13 mouse cellular contexts compared by ENCODE assay signal in genomic region chr2:74119167-74119937, GRCm38 (mm10).
DNase-seq lines count a peak whose midpoint lies in the region; ATAC-seq lines count a peak whose summit lies in the region.
"Had no signal": no experiment of that assay in that cellular context is flagged by ENCODE, and none has a peak within 500 bp of the region (broad histone marks: within the 10 kb centered on the region; RNA-seq: fewer than 3 reads in every experiment).

No protein-coding gene starts in this region.

- peaks cover 30% of the 10 kb centered on the region for H3K4me1 ChIP-seq in limb, embryonic 13.5 days
- H3K4me1 ChIP-seq in limb, embryonic 10.5 days: peaks cover 23% of the 10 kb centered on the region
- peaks cover 48% of the 10 kb centered on the region for H3K4me1 ChIP-seq in hindbrain, embryonic 10.5 days (replicated peaks)
- H3K4me1 ChIP-seq in neural tube, embryonic 13.5 days (replicated peaks): peaks cover 29% of the 10 kb centered on the region

- H3K27ac ChIP-seq in limb, embryonic 13.5 days: no peak overlapping the region
- no peak overlapping the region for H3K27ac ChIP-seq in limb, embryonic 10.5 days
- H3K27ac ChIP-seq in hindbrain, embryonic 10.5 days: peak overlapping the region; percentile 85
- H3K27ac ChIP-seq in neural tube, embryonic 13.5 days (replicated peaks): peak overlapping the region; percentile 81
- H3K27ac ChIP-seq: embryonic facial prominence, embryonic 13.5 days had no signal

- H3K9me3 ChIP-seq in limb, embryonic 13.5 days: no peaks in the 10 kb centered on the region
- no peaks in the 10 kb centered on the region for H3K9me3 ChIP-seq in limb, embryonic 10.5 days (replicated peaks)
- no peaks in the 10 kb centered on the region for H3K9me3 ChIP-seq in hindbrain, embryonic 10.5 days
- H3K9me3 ChIP-seq in neural tube, embryonic 13.5 days: no peaks in the 10 kb centered on the region
- H3K9me3 ChIP-seq: embryonic facial prominence, embryonic 13.5 days had no signal

- H3K4me2 ChIP-seq in limb, embryonic 13.5 days (replicated peaks): peak overlapping the region; percentile 7; the same call in 1 of the 2 replicates
- H3K4me2 ChIP-seq in neural tube, embryonic 13.5 days: peak overlapping the region; percentile 30
- H3K4me2 ChIP-seq: embryonic facial prominence, embryonic 13.5 days had no signal

- H3K9ac ChIP-seq in limb, embryonic 13.5 days: no peak overlapping the region
- H3K9ac ChIP-seq in neural tube, embryonic 13.5 days: 0 out of 2 replicates have a peak overlapping the region, but pooled peaks have one; percentile 43
- H3K9ac ChIP-seq: embryonic facial prominence, embryonic 13.5 days had no signal

- no peak overlapping the region for H3K4me3 ChIP-seq in limb, embryonic 13.5 days
- H3K4me3 ChIP-seq in limb, embryonic 10.5 days: no peak overlapping the region
- H3K4me3 ChIP-seq in hindbrain, embryonic 10.5 days: no peak overlapping the region
- H3K4me3 ChIP-seq in neural tube, embryonic 13.5 days: no peak overlapping the region
- H3K4me3 ChIP-seq: embryonic facial prominence, embryonic 13.5 days had no signal

- H3K27me3 ChIP-seq in limb, embryonic 13.5 days: no peaks in the 10 kb centered on the region
- H3K27me3 ChIP-seq in limb, embryonic 10.5 days (ENCODE audit: low read depth, poor library complexity, severe bottlenecking): no peaks in the 10 kb centered on the region
- no peaks in the 10 kb centered on the region for H3K27me3 ChIP-seq in hindbrain, embryonic 10.5 days (ENCODE audit: insufficient read depth, poor library complexity, severe bottlenecking)
- H3K27me3 ChIP-seq in neural tube, embryonic 13.5 days: no peaks in the 10 kb centered on the region
- H3K27me3 ChIP-seq: embryonic facial prominence, embryonic 13.5 days had no signal

- no peak for DNase-seq in limb, embryonic 10.5 days (ENCODE audit: low spot score)
- DNase-seq in hindbrain, embryonic 10.5 days (ENCODE audit: low spot score): peak; percentile 23
- DNase-seq in mesoderm, embryonic 11.5 days (ENCODE audit: low read depth, low spot score): peak; percentile 48
- no peak for DNase-seq in adrenal gland, postnatal 14 days
- no peak for DNase-seq in lung, postnatal 36 days
- DNase-seq in adrenal gland, adult 18-20 months (ENCODE audit: low spot score in 2 of 2): no peak
- DNase-seq: adrenal gland, postnatal 25 days; cerebellum, adult 18-20 months; lung, adult 18-20 months; thymus, adult 2 months had no signal

- H3K36me3 ChIP-seq in limb, embryonic 13.5 days: no peaks in the 10 kb centered on the region
- no peaks in the 10 kb centered on the region for H3K36me3 ChIP-seq in limb, embryonic 10.5 days
- no peaks in the 10 kb centered on the region for H3K36me3 ChIP-seq in hindbrain, embryonic 10.5 days
- H3K36me3 ChIP-seq in neural tube, embryonic 13.5 days: no peaks in the 10 kb centered on the region
- H3K36me3 ChIP-seq: embryonic facial prominence, embryonic 13.5 days had no signal

- no peak for ATAC-seq in limb, embryonic 13.5 days (ENCODE audit: low FRiP score, low read depth)
- peak; percentile 77 for ATAC-seq in neural tube, embryonic 13.5 days (ENCODE audit: low read depth)

- WGBS in limb, embryonic 13.5 days: 45% methylated on average over 17 of the region's 17 CpGs
- WGBS in limb, embryonic 10.5 days: 55% methylated on average over 17 of the region's 17 CpGs
- WGBS in hindbrain, embryonic 10.5 days: 51% methylated on average over 17 of the region's 17 CpGs
- WGBS in neural tube, embryonic 13.5 days: 19% methylated on average over 17 of the region's 17 CpGs

Comparison
In these comparisons a context has a peak if more than half of its experiments do, and no peak if none do; other contexts are left out.
1. H3K27ac ChIP-seq: peak in hindbrain, embryonic 10.5 days (single experiment) and neural tube, embryonic 13.5 days (single experiment); none in limb, embryonic 13.5 days (single experiment) and limb, embryonic 10.5 days (single experiment).
2. DNase-seq: peak in hindbrain, embryonic 10.5 days (single experiment) and mesoderm, embryonic 11.5 days (single experiment); none in limb, embryonic 10.5 days (single experiment), adrenal gland, postnatal 14 days (single experiment), lung, postnatal 36 days (single experiment) and adrenal gland, adult 18-20 months (0 of 2).